8 mouse cellular contexts compared by ENCODE assay signal in the genomic region with DNA sequence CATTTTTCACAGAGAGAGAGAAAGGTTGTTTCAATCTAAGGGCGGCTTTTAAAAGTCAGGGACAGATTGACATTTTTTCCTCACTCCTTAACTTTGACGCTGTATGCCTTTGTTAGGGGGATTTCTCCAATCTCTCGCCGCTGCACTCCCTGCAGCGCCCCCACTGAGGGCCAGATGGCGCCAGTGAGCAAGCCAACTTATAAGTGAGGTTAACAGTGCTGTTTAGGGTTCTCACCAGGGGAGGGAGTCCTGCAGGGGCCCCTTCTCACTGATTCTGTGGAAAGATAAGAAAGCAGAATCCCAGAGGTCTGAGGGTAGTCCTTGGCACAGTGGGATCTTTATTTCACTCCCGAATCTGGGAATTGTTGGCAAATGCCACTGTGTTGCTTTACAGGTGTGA.
DNase-seq lines count a peak whose midpoint lies in the region; ATAC-seq lines count a peak whose summit lies in the region.

No protein-coding gene starts in this region.

- H3K4me1 ChIP-seq in liver, embryonic 12.5 days = no peaks in the 10 kb centered on the region
- H3K4me1 ChIP-seq in forebrain, embryonic 13.5 days = peaks cover 36% of the 10 kb centered on the region
- H3K4me1 ChIP-seq in hindbrain, embryonic 16.5 days (ENCODE audit: control insufficient read depth, insufficient read depth, low read depth, low read length) = peaks cover 5% of the 10 kb centered on the region
- peaks cover 21% of the 10 kb centered on the region for H3K4me1 ChIP-seq in midbrain, embryonic 14.5 days (ENCODE audit: control insufficient read depth, insufficient read depth, low read length)

- WGBS in liver, embryonic 12.5 days (ENCODE audit: insufficient replicate concordance) = 10% methylated on average over 7 of the region's 7 CpGs
- whole genome bisulfite sequencing in forebrain, embryonic 13.5 days = 5% methylated on average over 7 of the region's 7 CpGs
- 3% methylated on average over 7 of the region's 7 CpGs for WGBS in hindbrain, embryonic 16.5 days
- 7% methylated on average over 7 of the region's 7 CpGs for WGBS in midbrain, embryonic 14.5 days

- DNase-seq in liver = peak; percentile 40
- DNase-seq in c-Kit-positive CD71-positive TER-119-positive erythroid progenitor cells, embryonic 14.5 days (ENCODE audit: low spot score) = peak; percentile 10
- peak; percentile 72 to 75 for DNase-seq in left cerebral cortex, postnatal 10 days (ENCODE audit: extremely low spot score in 1 of 2, low spot score in 2 of 2)
- DNase-seq in midbrain, embryonic 14.5 days = peak; percentile 90
- peak; percentile 11 for DNase-seq in thymus, postnatal 14 days

- no peak overlapping the region for H3K9ac ChIP-seq in liver, embryonic 12.5 days
- H3K9ac ChIP-seq in forebrain, embryonic 13.5 days = peak overlapping the region; percentile 45; the same call in 1 of the 2 replicates
- no peak overlapping the region for H3K9ac ChIP-seq in hindbrain, embryonic 16.5 days (ENCODE audit: low read depth, low read length)
- peak overlapping the region; percentile 48; the same call in 1 of the 2 replicates for H3K9ac ChIP-seq in midbrain, embryonic 14.5 days (replicated peaks; ENCODE audit: low read length)

- no peak overlapping the region for H3K4me3 ChIP-seq in liver, embryonic 12.5 days
- H3K4me3 ChIP-seq in forebrain, embryonic 13.5 days = peak overlapping the region; percentile 28
- peak overlapping the region; percentile 16 for H3K4me3 ChIP-seq in hindbrain, embryonic 16.5 days (ENCODE audit: low read length)
- peak overlapping the region; percentile 24 for H3K4me3 ChIP-seq in midbrain, embryonic 14.5 days (replicated peaks; ENCODE audit: low read depth, low read length)

- ATAC-seq in liver, embryonic 12.5 days = no peak
- ATAC-seq in forebrain, embryonic 13.5 days = peak; percentile 48
- ATAC-seq in hindbrain, embryonic 16.5 days = peak; percentile 46; the same call in 1 of the 2 replicates
- peak; percentile 73 for ATAC-seq in midbrain, embryonic 14.5 days (ENCODE audit: low FRiP score, low TSS enrichment)

- H3K36me3 ChIP-seq in liver, embryonic 12.5 days = no peaks in the 10 kb centered on the region
- no peaks in the 10 kb centered on the region for H3K36me3 ChIP-seq in forebrain, embryonic 13.5 days (ENCODE audit: poor library complexity, severe bottlenecking)
- no peaks in the 10 kb centered on the region for H3K36me3 ChIP-seq in hindbrain, embryonic 16.5 days (ENCODE audit: control insufficient read depth, insufficient read depth, low read length)
- H3K36me3 ChIP-seq in midbrain, embryonic 14.5 days (ENCODE audit: control insufficient read depth, insufficient read depth, low read length) = no peaks in the 10 kb centered on the region

- H3K9me3 ChIP-seq in liver, embryonic 12.5 days (replicated peaks) = no peaks in the 10 kb centered on the region
- no peaks in the 10 kb centered on the region for H3K9me3 ChIP-seq in forebrain, embryonic 13.5 days (replicated peaks)
- H3K9me3 ChIP-seq in hindbrain, embryonic 16.5 days (ENCODE audit: control insufficient read depth, low read length) = no peaks in the 10 kb centered on the region
- H3K9me3 ChIP-seq in midbrain, embryonic 14.5 days (ENCODE audit: control insufficient read depth, low read length) = no peaks in the 10 kb centered on the region

- peaks cover 4% of the 10 kb centered on the region; the same call in 1 of the 2 replicates for H3K27me3 ChIP-seq in liver, embryonic 12.5 days (replicated peaks)
- no peaks in the 10 kb centered on the region for H3K27me3 ChIP-seq in forebrain, embryonic 13.5 days
- H3K27me3 ChIP-seq in hindbrain, embryonic 16.5 days (replicated peaks; ENCODE audit: control insufficient read depth, insufficient read depth, low read length) = no peaks in the 10 kb centered on the region
- H3K27me3 ChIP-seq in midbrain, embryonic 14.5 days (ENCODE audit: control insufficient read depth, insufficient read depth, low read length) = no peaks in the 10 kb centered on the region

- intact Hi-C loops in left cerebral cortex, postnatal 10 days (cut with DNase I) = loop anchor here (5.0 to 10.0 kb wide), 2 partner anchors 165 to 277 kb away; a partner anchor contains a TSS

- no peak overlapping the region for H3K4me2 ChIP-seq in liver, embryonic 12.5 days
- peak overlapping the region; percentile 53 for H3K4me2 ChIP-seq in forebrain, embryonic 13.5 days
- peak overlapping the region; percentile 49 for H3K4me2 ChIP-seq in hindbrain, embryonic 16.5 days (ENCODE audit: low read length)
- peak overlapping the region; percentile 49 for H3K4me2 ChIP-seq in midbrain, embryonic 14.5 days (ENCODE audit: low read length)

- H3K27ac ChIP-seq in liver, embryonic 12.5 days = no peak overlapping the region
- peak overlapping the region; percentile 78 for H3K27ac ChIP-seq in forebrain, embryonic 13.5 days
- no peak overlapping the region for H3K27ac ChIP-seq in hindbrain, embryonic 16.5 days (ENCODE audit: low read depth, low read length)
- peak overlapping the region; percentile 76 for H3K27ac ChIP-seq in midbrain, embryonic 14.5 days (replicated peaks; ENCODE audit: low read depth, low read length)

Comparison
In these comparisons a context has a peak if more than half of its experiments do, and no peak if none do; other contexts are left out.
1. DNase-seq: peak in every context shown above with its lines; median percentile 90 in midbrain, embryonic 14.5 days; 74 in left cerebral cortex, postnatal 10 days; 40 in liver; 11 in thymus, postnatal 14 days; 10 in c-Kit-positive CD71-positive TER-119-positive erythroid progenitor cells, embryonic 14.5 days.
2. H3K27ac ChIP-seq: peak in forebrain, embryonic 13.5 days (single experiment) and midbrain, embryonic 14.5 days (single experiment); none in liver, embryonic 12.5 days (single experiment) and hindbrain, embryonic 16.5 days (single experiment).
3. H3K9ac ChIP-seq: peak in forebrain, embryonic 13.5 days (single experiment) and midbrain, embryonic 14.5 days (single experiment); none in liver, embryonic 12.5 days (single experiment) and hindbrain, embryonic 16.5 days (single experiment).